Mouse (Mus musculus): Measurements from ENCODE around the gene Gm20538.

Gm20538 gene

GRCm38 (mm10) chr19:44535376-44535775 lies 17.3 kb downstream of the Gm20538 start:
- DNase-seq (ENCODE audit: extremely low spot score, low spot score) = no peak

- no peak for DNase-seq (ENCODE audit: extremely low spot score, low spot score)
Measured at GRCm38 (mm10) chr19:44530018-44530417, 22.6 kb downstream of the Gm20538 start.

- DNase-seq (ENCODE audit: extremely low spot score, low spot score) = no peak
Measured at GRCm38 (mm10) chr19:44525551-44526205, 27.0 kb downstream of the Gm20538 start.

GRCm38 (mm10) chr19:44519152-44519551 lies 33.5 kb downstream of the Gm20538 start:
- no peak for DNase-seq (ENCODE audit: extremely low spot score, low spot score)

GRCm38 (mm10) chr19:44517996-44518768 lies 34.4 kb downstream of the Gm20538 start:
- no peak for DNase-seq (ENCODE audit: extremely low spot score, low spot score)

GRCm38 (mm10) chr19:44515769-44516168 lies 36.9 kb downstream of the Gm20538 start:
- no peak for DNase-seq (ENCODE audit: extremely low spot score, low spot score)

- peak; percentile 54 for DNase-seq (ENCODE audit: extremely low spot score, low spot score)
Measured at GRCm38 (mm10) chr19:44514521-44515451, 37.8 kb downstream of the Gm20538 start.

- DNase-seq (ENCODE audit: extremely low spot score, low spot score) = no peak
Measured at GRCm38 (mm10) chr19:44513921-44514482, 38.6 kb downstream of the Gm20538 start.

GRCm38 (mm10) chr19:44513054-44513833 lies 39.4 kb downstream of the Gm20538 start:
- peak; percentile 48 for DNase-seq (ENCODE audit: extremely low spot score, low spot score)

- DNase-seq (ENCODE audit: extremely low spot score, low spot score) = no peak
Measured at GRCm38 (mm10) chr19:44512601-44513000, 40.0 kb downstream of the Gm20538 start.

- DNase-seq (ENCODE audit: extremely low spot score, low spot score) = peak; percentile 79
Measured at GRCm38 (mm10) chr19:44511451-44512231, 41.0 kb downstream of the Gm20538 start.

GRCm38 (mm10) chr19:44510534-44511175 lies 42.0 kb downstream of the Gm20538 start:
- peak; percentile 39 for DNase-seq (ENCODE audit: extremely low spot score, low spot score)

- no peak for DNase-seq (ENCODE audit: extremely low spot score, low spot score)
Measured at GRCm38 (mm10) chr19:44502741-44503140, 49.9 kb downstream of the Gm20538 start.

- DNase-seq (ENCODE audit: extremely low spot score, low spot score) = no peak
Measured at GRCm38 (mm10) chr19:44501925-44502324, 50.7 kb downstream of the Gm20538 start.

- no peak for DNase-seq (ENCODE audit: extremely low spot score, low spot score)
Measured at GRCm38 (mm10) chr19:44500240-44500639, 52.4 kb downstream of the Gm20538 start.

- DNase-seq (ENCODE audit: extremely low spot score, low spot score) = no peak
Measured at GRCm38 (mm10) chr19:44498936-44499335, 53.7 kb downstream of the Gm20538 start.

GRCm38 (mm10) chr19:44496941-44497340 lies 55.7 kb downstream of the Gm20538 start:
- DNase-seq (ENCODE audit: extremely low spot score, low spot score) = no peak

- no peak for DNase-seq (ENCODE audit: extremely low spot score, low spot score)
Measured at GRCm38 (mm10) chr19:44496511-44496910, 56.1 kb downstream of the Gm20538 start.
